Mouse (Mus musculus) hindbrain, embryonic 14.5 days (tissue): ENCODE measurements around the gene Mms22l. TPM values are rescaled to one million over a fixed set of nuclear protein-coding genes. Genes with fewer than 3 reads are reported as not detected.

Source experiments
- ATAC-seq: fragments of 200-750 bp; cut with Nextera tagmentation; 2 replicates; pipeline ENCODE4 v1.8.0; 2017; ENCODE audit warnings: moderate number of reproducible peaks, mild to moderate bottlenecking, moderate TSS enrichment, moderate library complexity; ENCODE audit not compliant: low FRiP score
- DNase-seq: peaks from one replicate; pipeline ENCODE4 v3.0.0-alpha.2; 2015; ENCODE audit warnings: low spot score
- H3K27ac ChIP-seq: fragments of 300-500 bp; sonication (generic); 2 replicates; pipeline ENCODE4 v1.5.1; 2014; ENCODE audit warnings: mild to moderate bottlenecking, moderate library complexity
- H3K27me3 ChIP-seq: fragments of 300-500 bp; sonication (generic); 2 replicates; pipeline ENCODE4 v1.6.1; 2014; ENCODE audit warnings: mild to moderate bottlenecking, low read length, mixed read lengths; ENCODE audit not compliant: control insufficient read depth, insufficient read depth
- H3K36me3 ChIP-seq: fragments of 300-500 bp; sonication (generic); replicated peaks from 2 replicates; pipeline ENCODE4 v1.6.1; 2014; ENCODE audit not compliant: control insufficient read depth, insufficient read depth
- H3K4me1 ChIP-seq: fragments of 300-500 bp; sonication (generic); replicated peaks from 2 replicates; pipeline ENCODE4 v1.6.1; 2014; ENCODE audit warnings: antibody characterized with exemption, low read length, mixed read lengths; ENCODE audit not compliant: control insufficient read depth, insufficient read depth
- H3K4me2 ChIP-seq: fragments of 300-500 bp; sonication (generic); replicated peaks from 2 replicates; pipeline ENCODE4 v1.6.1; 2014; ENCODE audit warnings: mild to moderate bottlenecking, moderate library complexity
- H3K4me3 ChIP-seq: fragments of 300-500 bp; sonication (generic); replicated peaks from 2 replicates; pipeline ENCODE4 v1.5.1; 2014; ENCODE audit warnings: mild to moderate bottlenecking, low read length
- H3K9ac ChIP-seq: fragments of 300-500 bp; sonication (generic); 2 replicates; pipeline ENCODE4 v1.6.1; 2014
- H3K9me3 ChIP-seq: fragments of 300-500 bp; sonication (generic); 2 replicates; pipeline ENCODE4 v1.6.1; 2016; ENCODE audit warnings: low read length; ENCODE audit not compliant: control insufficient read depth
- WGBS: fragments of 180-500 bp; shearing (Covaris S2); extraction: QIAGEN DNeasy Blood & Tissue Kit; methylation state at CpG from one replicate; pipeline ENCODE4 v1.1.7; 2014; 5-methylcytosine and 5-hydroxymethylcytosine counted together
- polyA plus RNA-seq: library from polyadenylated mRNA; unstranded; fragments of >200 nt; fragmentation: Nextera tagmentation; extraction: Ambion mirVana; gene quantifications from 2 replicates; pipeline ENCODE4 v1.2.1, GENCODE M21; 2014

Mms22l gene
- polyA plus RNA-seq, 1 experiment from 2014 or later, result 6.9 TPM

DNA sequence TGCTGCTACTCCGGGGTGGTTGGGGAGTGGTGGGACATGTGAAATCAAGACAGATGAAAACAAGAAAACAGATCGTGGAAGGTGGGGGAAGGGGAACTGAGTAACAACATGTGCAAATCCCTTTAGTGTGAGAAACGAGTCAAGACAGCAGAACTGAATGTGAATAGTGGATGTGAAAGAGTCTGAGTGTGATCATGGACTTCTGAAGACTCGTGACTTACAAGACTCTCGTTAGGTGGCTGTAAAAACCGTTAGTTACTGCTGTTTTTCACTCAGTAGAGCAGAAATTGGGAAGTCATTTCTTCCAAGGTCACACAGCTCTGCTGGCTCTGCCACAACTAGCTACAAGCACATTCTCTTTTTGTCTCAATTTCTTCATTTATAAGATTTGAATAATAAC is 71.8 kb downstream of the Mms22l start:
- no peaks in the 10 kb centered on the region for H3K27me3 ChIP-seq
- DNase-seq (no peak), ATAC-seq (no peak)
- no peak overlapping the region for H3K4me3 ChIP-seq
- H3K4me2 ChIP-seq, result no peak overlapping the region
- H3K9ac ChIP-seq, result no peak overlapping the region
- H3K4me1 ChIP-seq, result no peaks in the 10 kb centered on the region
- H3K27ac ChIP-seq, result no peak overlapping the region
- H3K9me3 ChIP-seq, result no peaks in the 10 kb centered on the region
- WGBS, result 77% methylated on average over 6 of the region's 6 CpGs
- no peaks in the 10 kb centered on the region for H3K36me3 ChIP-seq

DNA sequence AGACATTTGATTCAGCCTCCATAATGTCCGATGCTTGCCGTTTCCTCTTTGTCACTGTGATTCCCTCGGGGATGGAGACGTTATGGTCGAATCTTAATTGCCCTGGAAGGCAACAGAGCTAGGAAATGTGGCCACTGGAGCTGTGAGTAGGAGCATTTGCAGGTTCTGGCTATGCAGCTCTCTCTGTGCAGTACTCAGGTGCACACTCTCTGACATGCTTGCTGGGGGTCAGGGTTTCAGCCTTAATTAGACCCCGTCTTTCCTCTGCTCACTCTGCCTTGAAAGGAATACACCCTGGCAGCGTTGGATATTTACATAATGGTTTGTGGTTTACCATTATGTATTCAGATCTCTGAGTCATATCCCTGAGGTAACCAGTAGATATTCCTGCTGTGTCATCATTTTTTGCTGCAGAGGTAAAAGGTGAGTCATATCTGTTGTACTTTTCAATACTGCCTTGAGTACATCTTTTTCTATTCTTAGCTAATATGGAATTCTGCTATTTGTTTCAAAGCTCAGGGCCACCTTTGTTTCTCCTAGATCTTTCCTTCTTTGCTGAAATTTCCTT is 72.8 kb downstream of the Mms22l start:
- 50% methylated on average over 7 of the region's 7 CpGs for WGBS
- ATAC-seq (no peak), DNase-seq (no peak)
- Histone ChIP-seq H3K9ac (no peak overlapping the region), H3K27me3 (no peaks in the 10 kb centered on the region), H3K4me1 (no peaks in the 10 kb centered on the region), H3K27ac (no peak overlapping the region), H3K36me3 (no peaks in the 10 kb centered on the region), H3K9me3 (no peaks in the 10 kb centered on the region), H3K4me3 (no peak overlapping the region), H3K4me2 (no peak overlapping the region)

DNA sequence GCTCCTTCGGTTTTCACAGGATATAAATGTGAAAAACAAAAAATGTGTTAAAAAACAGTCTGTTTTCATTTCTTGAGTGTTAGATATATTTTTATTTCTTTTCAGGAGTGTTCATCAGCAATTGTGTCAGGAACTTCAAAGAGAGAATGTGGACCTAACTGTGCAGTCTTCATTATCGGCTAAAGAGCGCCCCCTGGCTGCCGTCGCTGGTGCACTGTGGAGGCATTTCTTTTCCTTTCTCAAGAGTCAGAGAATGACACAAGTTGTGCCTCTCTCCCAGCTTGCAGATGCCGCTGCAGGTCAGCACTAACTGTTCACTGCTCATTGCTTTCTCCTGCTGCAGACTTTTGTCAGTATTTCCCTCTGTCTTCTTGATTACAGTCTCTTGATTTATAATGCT is 78.0 kb downstream of the Mms22l start:
- DNase-seq (peak; percentile 93), ATAC-seq (peak; percentile 85)
- Histone ChIP-seq H3K27me3 (no peaks in the 10 kb centered on the region), H3K27ac (no peak overlapping the region), H3K4me3 (no peak overlapping the region), H3K4me2 (no peak overlapping the region), H3K36me3 (no peaks in the 10 kb centered on the region), H3K9me3 (no peaks in the 10 kb centered on the region), H3K4me1 (no peaks in the 10 kb centered on the region), H3K9ac (no peak overlapping the region)
- WGBS, result 21% methylated on average over 6 of the region's 6 CpGs

DNA sequence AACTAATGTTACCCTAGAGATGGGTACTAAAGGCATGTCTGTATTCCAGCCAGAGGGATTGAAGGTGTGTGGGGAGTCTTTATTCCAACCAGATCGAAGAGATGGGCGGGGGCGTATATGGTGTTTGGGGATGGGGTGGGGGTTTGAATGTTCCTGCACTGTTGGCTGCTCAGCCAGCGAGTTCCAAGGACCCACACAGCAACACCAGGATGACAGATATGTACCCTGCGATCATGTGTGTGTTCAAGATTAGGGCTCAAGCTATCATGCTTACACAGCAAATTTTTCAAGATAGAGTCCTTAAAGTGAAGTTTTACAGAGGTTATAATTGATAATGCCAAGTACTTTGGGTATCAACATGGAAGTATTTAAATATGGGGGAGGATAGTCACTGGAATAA is 81.3 kb downstream of the Mms22l start:
- Histone ChIP-seq H3K27ac (no peak overlapping the region), H3K4me2 (no peak overlapping the region), H3K9ac (no peak overlapping the region), H3K27me3 (no peaks in the 10 kb centered on the region), H3K9me3 (no peaks in the 10 kb centered on the region), H3K4me3 (no peak overlapping the region), H3K36me3 (no peaks in the 10 kb centered on the region), H3K4me1 (no peaks in the 10 kb centered on the region)
- no peak for DNase-seq
- ATAC-seq, result no peak
- 97% methylated on average over 5 of the region's 5 CpGs for WGBS

DNA sequence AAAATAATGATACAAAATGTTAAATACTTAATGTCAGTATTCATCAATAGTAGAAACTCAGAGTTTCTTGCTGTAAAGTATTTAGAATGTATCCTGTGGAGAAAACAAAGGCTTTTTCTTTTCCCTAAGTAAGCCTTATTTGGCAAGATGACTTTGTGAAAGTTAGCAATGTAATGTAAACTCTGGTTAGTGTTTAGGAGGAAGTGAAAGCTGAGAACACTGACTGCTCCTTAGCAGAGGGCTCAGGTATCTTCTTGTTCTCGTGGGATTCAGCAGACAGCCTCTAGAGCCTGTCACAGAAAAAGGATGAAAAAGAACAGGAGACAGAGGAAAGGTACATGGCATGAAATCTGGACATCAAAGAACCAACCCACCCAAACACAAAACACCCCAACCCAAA is 86.0 kb downstream of the Mms22l start:
- Histone ChIP-seq H3K27me3 (no peaks in the 10 kb centered on the region), H3K36me3 (no peaks in the 10 kb centered on the region), H3K4me3 (no peak overlapping the region), H3K9ac (no peak overlapping the region), H3K9me3 (no peaks in the 10 kb centered on the region), H3K4me1 (no peaks in the 10 kb centered on the region), H3K4me2 (no peak overlapping the region), H3K27ac (no peak overlapping the region)
- DNase-seq (no peak), ATAC-seq (no peak)
- 69% methylated on average over 1 of the region's 1 CpGs for WGBS

DNA sequence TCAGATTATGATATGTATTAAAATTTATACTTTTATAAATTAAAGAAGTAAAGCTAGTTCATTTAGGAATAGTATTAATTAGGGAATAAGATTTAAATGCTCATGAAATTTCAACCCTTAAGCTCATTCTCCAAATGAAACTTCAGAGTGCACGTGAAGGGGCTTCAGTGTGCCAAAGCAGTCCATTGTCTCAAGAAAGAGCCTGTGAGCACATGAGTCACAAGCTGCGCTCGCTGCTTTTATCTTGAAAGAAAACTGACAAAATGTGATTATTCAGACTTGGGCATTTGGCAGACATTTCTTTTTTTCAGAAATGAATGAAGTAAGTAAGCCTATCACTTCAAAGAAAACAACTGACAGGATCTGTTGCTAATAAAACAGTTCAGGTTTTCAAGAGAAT is 87.7 kb downstream of the Mms22l start:
- no peaks in the 10 kb centered on the region for H3K4me1 ChIP-seq
- H3K4me2 ChIP-seq, result no peak overlapping the region
- 61% methylated on average over 3 of the region's 3 CpGs for WGBS
- H3K27ac ChIP-seq, result no peak overlapping the region
- ATAC-seq (no peak), DNase-seq (no peak)
- no peaks in the 10 kb centered on the region for H3K27me3 ChIP-seq
- H3K36me3 ChIP-seq, result no peaks in the 10 kb centered on the region
- no peaks in the 10 kb centered on the region for H3K9me3 ChIP-seq
- no peak overlapping the region for H3K4me3 ChIP-seq
- H3K9ac ChIP-seq, result no peak overlapping the region

DNA sequence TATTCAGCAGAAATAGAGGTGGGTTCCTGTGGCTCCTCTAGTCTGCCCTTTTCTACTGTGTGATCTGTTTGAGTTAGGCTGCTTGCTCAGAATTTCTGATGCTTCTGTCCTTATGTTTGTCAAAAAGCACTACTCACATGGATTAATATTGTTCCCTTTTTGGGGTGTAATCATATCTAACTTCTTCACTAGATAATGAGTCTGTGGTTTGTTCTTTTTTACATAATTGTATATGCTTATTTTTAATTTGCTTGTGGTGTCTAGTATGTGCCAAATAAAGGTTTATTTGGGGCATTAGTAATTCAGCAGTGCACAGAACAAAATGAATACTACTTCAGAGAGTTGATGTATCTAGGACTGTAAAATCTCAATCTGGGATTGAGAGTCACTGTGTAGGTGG is 98.6 kb downstream of the Mms22l start:
- Histone ChIP-seq H3K9me3 (no peaks in the 10 kb centered on the region), H3K27me3 (no peaks in the 10 kb centered on the region), H3K4me1 (no peaks in the 10 kb centered on the region), H3K9ac (no peak overlapping the region), H3K4me3 (no peak overlapping the region), H3K4me2 (no peak overlapping the region), H3K27ac (no peak overlapping the region), H3K36me3 (no peaks in the 10 kb centered on the region)
- DNase-seq (no peak), ATAC-seq (no peak)

DNA sequence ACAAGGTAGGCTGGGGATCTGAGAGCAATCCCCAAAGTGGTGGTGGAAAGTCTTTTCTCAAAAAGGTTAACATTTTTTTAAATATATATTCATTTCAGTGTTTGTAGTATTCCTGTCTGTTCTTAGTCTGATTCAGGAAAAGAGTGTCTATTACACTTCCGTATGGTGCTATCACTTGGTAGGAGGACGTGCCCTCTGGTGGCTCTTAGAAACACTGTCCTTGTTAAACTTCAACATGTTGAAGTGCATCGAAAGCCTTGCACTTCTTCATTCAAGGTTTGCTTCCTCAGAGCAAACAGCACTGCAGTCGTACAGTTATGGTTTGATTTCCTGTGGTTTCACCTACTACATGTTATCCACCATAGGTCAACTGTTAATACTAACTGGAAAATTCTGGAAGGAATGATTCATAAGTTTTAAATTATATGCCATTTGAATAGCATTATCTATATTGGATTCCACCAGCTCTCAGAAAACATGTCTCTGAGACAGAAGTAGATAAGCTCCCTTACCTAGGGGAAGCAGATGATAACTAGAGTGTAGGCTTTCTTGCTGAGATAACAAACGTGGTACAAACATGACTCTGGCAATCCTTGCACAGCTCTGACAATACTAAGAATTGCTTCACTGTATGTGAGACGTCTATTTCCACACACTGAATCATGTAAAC is 100.8 kb downstream of the Mms22l start:
- DNase-seq, result no peak
- Histone ChIP-seq H3K9ac (no peak overlapping the region), H3K4me2 (no peak overlapping the region), H3K4me1 (no peaks in the 10 kb centered on the region), H3K27ac (no peak overlapping the region), H3K4me3 (no peak overlapping the region), H3K9me3 (no peaks in the 10 kb centered on the region), H3K36me3 (no peaks in the 10 kb centered on the region), H3K27me3 (no peaks in the 10 kb centered on the region)
- ATAC-seq, result no peak
- 92% methylated on average over 6 of the region's 6 CpGs for WGBS

DNA sequence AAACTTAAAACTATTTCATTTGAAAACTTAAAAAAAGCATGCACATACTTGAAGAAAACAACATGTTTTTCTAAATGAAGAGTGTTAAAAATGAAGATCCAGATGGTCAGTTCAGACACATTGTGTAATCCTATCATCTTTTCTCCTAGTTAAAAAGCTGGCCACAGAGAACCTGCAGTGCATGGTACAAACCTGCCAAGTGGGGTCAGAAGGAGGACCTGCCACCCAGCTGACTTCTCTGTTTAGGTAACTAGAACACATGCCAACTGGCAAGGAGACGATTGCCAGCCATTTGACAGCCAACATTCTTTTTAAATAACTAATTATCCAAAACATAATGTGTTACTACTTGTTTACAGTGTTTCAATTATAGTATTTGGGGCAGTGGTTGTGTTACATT is 102.4 kb downstream of the Mms22l start:
- no peak overlapping the region for H3K4me2 ChIP-seq
- H3K9me3 ChIP-seq, result no peaks in the 10 kb centered on the region
- H3K27ac ChIP-seq, result no peak overlapping the region
- no peaks in the 10 kb centered on the region for H3K27me3 ChIP-seq
- H3K4me3 ChIP-seq, result no peak overlapping the region
- no peak for ATAC-seq
- no peaks in the 10 kb centered on the region for H3K36me3 ChIP-seq
- DNase-seq, result no peak
- 76% methylated on average over 1 of the region's 1 CpGs for WGBS
- H3K4me1 ChIP-seq, result no peaks in the 10 kb centered on the region
- H3K9ac ChIP-seq, result no peak overlapping the region

DNA sequence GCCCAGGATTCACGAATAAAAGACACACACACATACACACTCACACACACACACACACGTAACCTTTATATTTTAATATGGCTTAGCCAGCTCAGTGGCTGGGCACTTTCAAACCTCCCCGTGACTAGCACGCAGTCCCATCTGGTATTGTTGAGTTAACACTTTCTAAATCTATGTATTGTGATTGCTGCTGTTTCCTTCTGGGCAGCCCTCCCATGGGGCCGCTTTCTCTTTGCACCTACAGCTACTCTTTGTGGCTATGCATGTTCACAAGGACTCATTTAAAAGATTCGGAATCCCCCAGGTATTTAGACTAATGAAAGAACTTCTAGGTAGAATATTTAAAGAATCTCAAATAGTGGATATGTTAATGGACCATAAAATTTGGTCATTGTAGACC is 105.5 kb downstream of the Mms22l start:
- Histone ChIP-seq H3K27me3 (no peaks in the 10 kb centered on the region), H3K4me2 (no peak overlapping the region), H3K4me3 (no peak overlapping the region), H3K9me3 (no peaks in the 10 kb centered on the region), H3K27ac (no peak overlapping the region), H3K36me3 (no peaks in the 10 kb centered on the region), H3K9ac (no peak overlapping the region), H3K4me1 (no peaks in the 10 kb centered on the region)
- ATAC-seq (no peak), DNase-seq (no peak)
- WGBS, result 87% methylated on average over 6 of the region's 6 CpGs
